Mouse (Mus musculus): ENCODE results near the gene Aatk. TPM values are rescaled to one million over a fixed set of nuclear protein-coding genes. Genes with fewer than 3 reads are reported as not detected.

The Aatk gene
- total and polyA plus RNA-seq, 3 experiments: 0.38 TPM; not detected in 2

DNA sequence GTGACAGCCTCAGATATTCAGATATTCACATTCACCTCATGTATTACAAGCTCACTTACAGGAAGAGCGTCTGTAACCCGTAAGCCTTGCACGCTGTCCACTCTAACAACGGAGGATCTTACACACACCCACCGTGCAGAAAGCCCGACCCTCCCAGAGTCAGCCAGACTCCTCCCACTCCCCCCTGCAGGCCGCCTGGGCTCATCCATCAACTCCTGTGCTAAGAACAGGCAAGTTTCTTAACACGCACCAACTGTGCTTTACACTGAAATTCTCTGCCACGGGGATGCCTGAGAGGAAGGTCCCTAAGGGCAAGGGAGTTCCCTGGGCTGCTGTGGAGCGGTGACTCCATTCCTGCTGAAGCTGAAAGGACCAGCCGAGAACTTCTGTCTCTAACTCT lies 22.3 kb upstream of the Aatk start:
- Histone ChIP-seq H3K9me3 (replicated peaks) (no peaks in the 10 kb centered on the region), H3K4me1 (ENCODE audit: insufficient read depth, low read depth, low read length) (peaks cover 5% of the 10 kb centered on the region), H3K27me3 (ENCODE audit: insufficient read depth, low read length) (no peaks in the 10 kb centered on the region), H3K4me3 (ENCODE audit: low read depth, low read length) (no peak overlapping the region), H3K36me3 (replicated peaks) (peaks cover 100% of the 10 kb centered on the region)
- ATAC-seq (ENCODE audit: extremely low read depth, insufficient number of reproducible peaks, low FRiP score, poor library complexity, severe bottlenecking) (no peak), DNase-seq (ENCODE audit: low spot score) (no peak)
- TF ChIP-seq CTCF (IDR thresholded peaks at IDR 0.05; ENCODE audit: low read depth, low read length) (no peak), POLR2AphosphoS5 (IDR thresholded peaks at IDR 0.05; ENCODE audit: insufficient replicate concordance, low read depth, low read length) (no peak), GATA1 (IDR thresholded peaks at IDR 0.05; ENCODE audit: borderline replicate concordance, low read length) (no peak), GATA2 (IDR thresholded peaks at IDR 0.05; ENCODE audit: borderline replicate concordance, low read depth, low read length) (no peak), TAL1 (conservative IDR thresholded peaks at IDR 0.05; ENCODE audit: low read depth, low read length) (no peak)

- Histone ChIP-seq H3K27me3 (ENCODE audit: insufficient read depth, low read length) (no peaks in the 10 kb centered on the region), H3K4me1 (ENCODE audit: insufficient read depth, low read depth, low read length) (peaks cover 7% of the 10 kb centered on the region), H3K4me3 (ENCODE audit: low read depth, low read length) (no peak overlapping the region), H3K36me3 (replicated peaks) (peaks cover 92% of the 10 kb centered on the region), H3K9me3 (replicated peaks) (no peaks in the 10 kb centered on the region)
- ATAC-seq (ENCODE audit: extremely low read depth, insufficient number of reproducible peaks, low FRiP score, poor library complexity, severe bottlenecking): no peak
- TF ChIP-seq GATA2 (IDR thresholded peaks at IDR 0.05; ENCODE audit: borderline replicate concordance, low read depth, low read length) (no peak), TAL1 (conservative IDR thresholded peaks at IDR 0.05; ENCODE audit: low read depth, low read length) (no peak), CTCF (IDR thresholded peaks at IDR 0.05; ENCODE audit: low read depth, low read length) (no peak), GATA1 (IDR thresholded peaks at IDR 0.05; ENCODE audit: borderline replicate concordance, low read length) (no peak), POLR2AphosphoS5 (IDR thresholded peaks at IDR 0.05; ENCODE audit: insufficient replicate concordance, low read depth, low read length) (no peak)
- no peak for DNase-seq (ENCODE audit: low spot score)
Measured at GRCm38 (mm10) chr11:120067834-120068233, 20.9 kb upstream of the Aatk start.

DNA sequence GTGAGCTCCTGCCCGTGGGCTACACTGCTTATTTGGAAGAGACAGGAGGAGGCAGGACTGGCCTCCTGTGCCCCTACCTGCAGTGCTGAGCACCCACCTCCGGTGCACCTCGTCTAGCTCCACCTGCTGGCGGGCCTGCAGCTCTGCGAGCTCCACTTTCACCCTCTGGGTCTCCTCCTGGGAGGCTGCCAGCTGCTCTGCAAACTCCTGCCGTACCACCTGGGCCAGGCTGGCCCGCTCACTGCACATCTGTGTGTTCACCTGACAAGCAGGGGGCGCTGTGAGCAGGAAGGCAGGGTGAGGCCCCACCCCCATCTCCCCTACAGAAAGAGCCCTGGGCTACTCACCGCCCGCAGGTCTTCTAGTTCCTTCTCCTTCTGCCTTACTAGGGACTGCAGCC lies 18.3 kb upstream of the Aatk start:
- Histone ChIP-seq H3K9me3 (replicated peaks) (no peaks in the 10 kb centered on the region), H3K4me1 (ENCODE audit: insufficient read depth, low read depth, low read length) (peaks cover 7% of the 10 kb centered on the region), H3K4me3 (ENCODE audit: low read depth, low read length) (no peak overlapping the region), H3K27me3 (ENCODE audit: insufficient read depth, low read length) (peaks cover 12% of the 10 kb centered on the region), H3K36me3 (replicated peaks) (peaks cover 66% of the 10 kb centered on the region)
- TF ChIP-seq CTCF (IDR thresholded peaks at IDR 0.05; ENCODE audit: low read depth, low read length) (peak; percentile 53; the same call in 1 of the 2 replicates), TAL1 (conservative IDR thresholded peaks at IDR 0.05; ENCODE audit: low read depth, low read length) (no peak)
- peak; percentile 54 for DNase-seq (ENCODE audit: low spot score)
- no peak for ATAC-seq (ENCODE audit: extremely low read depth, insufficient number of reproducible peaks, low FRiP score, poor library complexity, severe bottlenecking)

- H3K9me3 ChIP-seq (replicated peaks): no peaks in the 10 kb centered on the region
- H3K4me1 ChIP-seq (ENCODE audit: insufficient read depth, low read depth, low read length): peaks cover 7% of the 10 kb centered on the region
- TF ChIP-seq POLR2AphosphoS5 (IDR thresholded peaks at IDR 0.05; ENCODE audit: insufficient replicate concordance, low read depth, low read length): no peak
- TF ChIP-seq CTCF (IDR thresholded peaks at IDR 0.05; ENCODE audit: low read depth, low read length): no peak
- TF ChIP-seq TAL1 (conservative IDR thresholded peaks at IDR 0.05; ENCODE audit: low read depth, low read length): no peak
- no peak for TF ChIP-seq GATA2 (IDR thresholded peaks at IDR 0.05; ENCODE audit: borderline replicate concordance, low read depth, low read length)
- no peak for TF ChIP-seq GATA1 (IDR thresholded peaks at IDR 0.05; ENCODE audit: borderline replicate concordance, low read length)
- ATAC-seq (ENCODE audit: extremely low read depth, insufficient number of reproducible peaks, low FRiP score, poor library complexity, severe bottlenecking) (no peak), DNase-seq (ENCODE audit: low spot score) (no peak)
- H3K27me3 ChIP-seq (ENCODE audit: insufficient read depth, low read length): peaks cover 17% of the 10 kb centered on the region
- no peak overlapping the region; the same call in 1 of the 2 replicates for H3K4me3 ChIP-seq (ENCODE audit: low read depth, low read length)
- peaks cover 60% of the 10 kb centered on the region for H3K36me3 ChIP-seq (replicated peaks)
Measured at GRCm38 (mm10) chr11:120064668-120065040, 17.7 kb upstream of the Aatk start.

DNA sequence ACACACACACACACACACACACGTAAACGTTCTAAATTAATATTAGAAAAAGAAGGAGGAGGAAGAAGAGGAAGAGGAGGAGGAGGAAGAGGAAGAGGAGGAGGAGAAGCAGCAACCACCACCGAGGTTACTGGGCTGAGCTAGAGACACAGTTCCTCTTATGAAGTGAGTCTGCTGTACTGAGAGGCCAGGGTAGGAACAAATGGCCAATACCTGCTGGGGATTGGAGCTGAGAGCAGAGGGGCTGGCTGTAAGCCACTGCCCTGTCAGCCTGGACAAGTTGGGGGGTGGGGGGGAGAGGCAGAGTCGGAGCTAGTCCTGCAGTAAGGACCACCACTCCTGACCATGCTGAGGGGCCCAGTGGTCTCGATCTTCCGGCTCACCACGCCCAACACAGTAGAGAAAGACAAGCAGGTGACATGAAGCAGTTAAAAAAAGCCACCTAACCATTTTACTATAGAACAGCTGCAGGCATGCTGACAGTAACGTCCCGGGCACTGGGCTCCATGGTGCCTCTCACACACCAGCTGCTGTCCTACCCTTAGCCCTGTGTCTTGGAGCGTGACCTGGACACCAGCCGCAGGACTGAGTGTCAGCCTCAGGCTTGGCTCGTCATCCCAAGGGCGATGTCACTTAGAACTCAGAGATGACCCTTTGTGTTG lies 17.2 kb upstream of the Aatk start:
- TF ChIP-seq TAL1 (conservative IDR thresholded peaks at IDR 0.05; ENCODE audit: low read depth, low read length): no peak
- no peak for TF ChIP-seq GATA1 (IDR thresholded peaks at IDR 0.05; ENCODE audit: borderline replicate concordance, low read length)
- no peak for TF ChIP-seq GATA2 (IDR thresholded peaks at IDR 0.05; ENCODE audit: borderline replicate concordance, low read depth, low read length)
- TF ChIP-seq CTCF (IDR thresholded peaks at IDR 0.05; ENCODE audit: low read depth, low read length): no peak
- TF ChIP-seq POLR2AphosphoS5 (IDR thresholded peaks at IDR 0.05; ENCODE audit: insufficient replicate concordance, low read depth, low read length): no peak
- H3K4me1 ChIP-seq (ENCODE audit: insufficient read depth, low read depth, low read length): peaks cover 7% of the 10 kb centered on the region
- no peaks in the 10 kb centered on the region for H3K9me3 ChIP-seq (replicated peaks)
- no peak for DNase-seq (ENCODE audit: low spot score)
- H3K36me3 ChIP-seq (replicated peaks): peaks cover 55% of the 10 kb centered on the region
- H3K27me3 ChIP-seq (ENCODE audit: insufficient read depth, low read length): peaks cover 22% of the 10 kb centered on the region
- no peak overlapping the region; the same call in 1 of the 2 replicates for H3K4me3 ChIP-seq (ENCODE audit: low read depth, low read length)
- no peak for ATAC-seq (ENCODE audit: extremely low read depth, insufficient number of reproducible peaks, low FRiP score, poor library complexity, severe bottlenecking)

DNA sequence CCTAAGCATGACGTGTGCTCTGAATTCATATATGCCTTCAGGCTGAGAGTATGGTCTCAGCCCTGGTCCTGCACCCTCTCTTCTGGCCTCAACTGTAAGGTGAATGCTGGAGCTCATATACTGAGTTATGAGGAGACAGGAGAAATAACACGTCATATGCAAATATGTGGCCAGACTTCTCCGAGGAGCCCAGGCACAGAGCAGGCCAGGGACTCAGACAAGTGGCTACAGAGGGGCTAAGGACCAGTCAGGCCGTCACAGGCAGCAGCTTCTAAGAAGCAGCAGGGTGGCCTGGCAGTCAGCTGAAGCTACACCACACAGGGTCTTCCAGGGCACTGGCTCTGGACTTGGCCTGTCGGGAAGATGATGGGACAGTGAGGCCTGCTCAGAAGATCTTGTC lies 16.4 kb upstream of the Aatk start:
- Histone ChIP-seq H3K4me1 (ENCODE audit: insufficient read depth, low read depth, low read length) (peaks cover 7% of the 10 kb centered on the region), H3K27me3 (ENCODE audit: insufficient read depth, low read length) (peaks cover 30% of the 10 kb centered on the region), H3K4me3 (ENCODE audit: low read depth, low read length) (no peak overlapping the region), H3K36me3 (replicated peaks) (peaks cover 47% of the 10 kb centered on the region), H3K9me3 (replicated peaks) (no peaks in the 10 kb centered on the region)
- TF ChIP-seq GATA2 (IDR thresholded peaks at IDR 0.05; ENCODE audit: borderline replicate concordance, low read depth, low read length): no peak
- TF ChIP-seq CTCF (IDR thresholded peaks at IDR 0.05; ENCODE audit: low read depth, low read length): no peak
- no peak for TF ChIP-seq TAL1 (conservative IDR thresholded peaks at IDR 0.05; ENCODE audit: low read depth, low read length)
- TF ChIP-seq POLR2AphosphoS5 (IDR thresholded peaks at IDR 0.05; ENCODE audit: insufficient replicate concordance, low read depth, low read length): no peak
- TF ChIP-seq GATA1 (IDR thresholded peaks at IDR 0.05; ENCODE audit: borderline replicate concordance, low read length): no peak
- DNase-seq (ENCODE audit: low spot score): no peak
- no peak for ATAC-seq (ENCODE audit: extremely low read depth, insufficient number of reproducible peaks, low FRiP score, poor library complexity, severe bottlenecking)

Measured in G1E (cell line).